Mouse (Mus musculus) colon, adult 2 months (tissue): ENCODE measurements around the gene Olfr735. TPM values are rescaled to one million over a fixed set of nuclear protein-coding genes. Genes with fewer than 3 reads are reported as not detected.

ENCODE experiments used
- polyA plus RNA-seq: library from polyadenylated mRNA; depleted of rRNA; stranded (reverse); fragments of >200 nt; gene quantifications from 2 replicates; pipeline ENCODE4 v1.2.3, GENCODE M21; 2012; rRNA removed

Olfr735 gene
- not detected in 2 replicates for polyA plus RNA-seq

DNA sequence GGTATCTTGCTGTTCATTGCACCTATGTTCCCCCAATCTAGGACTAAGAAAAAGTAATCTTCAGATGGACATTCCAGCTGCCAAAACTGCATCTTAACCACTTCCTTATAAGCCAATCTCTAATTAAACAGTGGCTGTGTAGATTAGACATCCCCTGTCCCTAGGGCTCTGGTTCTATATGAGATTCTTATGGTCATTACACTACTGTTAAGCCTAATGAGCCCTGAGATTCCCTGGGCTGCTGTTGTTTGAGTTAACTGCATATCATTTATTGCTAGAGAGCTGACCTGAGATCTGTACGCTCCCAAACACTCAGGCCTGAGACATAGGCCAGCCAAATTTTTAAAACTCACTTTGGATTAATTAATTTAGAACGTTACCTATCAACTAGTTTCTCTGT lies at the start of gene Olfr735:
Olfr735 (minus strand) TSS at position 77 of the 400 bp plus-strand sequence.

DNA sequence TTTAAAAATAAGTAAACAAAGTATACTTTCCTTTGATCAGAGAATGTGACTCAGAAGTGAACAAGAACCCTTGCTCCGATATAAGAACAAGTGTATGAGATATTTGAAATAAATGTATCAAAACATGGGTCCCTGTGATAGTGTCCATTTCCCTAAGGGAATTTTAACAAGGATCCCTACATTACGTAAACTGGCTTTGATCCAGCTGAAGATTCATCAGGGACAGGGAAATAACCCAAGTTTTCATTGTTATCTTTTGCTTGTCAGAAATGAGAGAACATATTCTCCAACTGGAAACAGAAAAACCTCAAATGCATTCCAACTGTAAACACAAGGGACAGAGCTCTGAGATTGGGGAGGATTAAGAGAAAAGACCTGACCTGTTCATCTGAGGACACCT lies 32.2 kb upstream of the Olfr735 start, which contains the start of gene Olfr736:
Olfr736 (plus strand) TSS at position 301 of the 400 bp plus-strand sequence.

GRCm38 (mm10) chr14:50357593-50357992 lies 8.9 kb upstream of the Olfr735 start, which contains the start of gene Tlr11:
TSS of gene Tlr11 (plus strand) at chr14:50357914.

DNA sequence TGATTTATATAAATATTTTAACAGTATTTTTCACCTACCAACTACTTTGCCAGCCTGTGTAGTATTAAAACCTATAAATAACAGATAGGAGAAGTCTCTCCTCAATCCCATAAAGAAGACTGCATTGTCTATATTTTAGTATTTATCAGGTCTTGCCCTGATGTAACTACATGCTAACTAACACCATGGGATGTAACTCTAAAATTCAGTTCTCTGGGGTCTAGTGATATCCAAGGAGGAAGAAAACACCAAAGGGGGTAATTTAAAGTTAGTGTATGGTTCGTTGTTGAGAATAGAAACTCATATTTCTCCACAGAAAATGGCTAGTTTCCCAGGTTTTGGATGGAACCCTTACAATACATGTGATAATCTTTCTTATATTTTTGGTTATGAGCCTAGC lies 22.0 kb downstream of the Olfr735 start, which contains the start of gene Olfr734:
Olfr734 (minus strand) TSS at position 101 of the 400 bp plus-strand sequence.

DNA sequence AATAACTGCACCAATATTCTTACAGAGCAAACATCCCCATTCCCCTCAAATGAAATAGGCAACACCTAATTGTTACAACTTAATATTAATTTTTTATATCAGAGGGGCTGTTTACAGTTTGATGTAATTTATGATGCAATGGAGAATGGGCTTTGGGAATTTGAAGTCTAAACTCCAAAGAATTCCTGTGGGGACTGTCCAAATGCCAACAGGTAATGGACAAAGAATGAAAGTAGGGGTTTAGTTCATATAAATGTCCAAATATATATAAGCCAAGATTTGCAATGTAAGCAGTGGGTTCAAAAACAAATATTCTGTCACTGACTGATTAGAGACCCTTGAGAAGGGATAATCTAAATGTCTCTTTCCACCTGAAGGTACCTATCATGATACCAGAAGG lies 47.2 kb downstream of the Olfr735 start, which contains the start of gene Olfr733:
Olfr733 (minus strand) TSS at position 101 of the 400 bp plus-strand sequence.

Other genes with a start within 250 kb of the Olfr735 start
- not detected in 2 replicates for gene Olfr727, start 225.7 kb downstream of the Olfr735 start, polyA plus RNA-seq
- not detected in 2 replicates for gene Olfr728, start 206.2 kb downstream of the Olfr735 start, polyA plus RNA-seq
- gene Olfr729, start 196.0 kb downstream of the Olfr735 start, polyA plus RNA-seq: not detected in 2 replicates
- not detected in 2 replicates for gene Olfr730, start 160.7 kb downstream of the Olfr735 start, polyA plus RNA-seq
- not detected in 2 replicates for gene Olfr731, start 107.0 kb downstream of the Olfr735 start, polyA plus RNA-seq
- gene Olfr732, start 64.7 kb downstream of the Olfr735 start, polyA plus RNA-seq: not detected in 2 replicates
- not detected in 2 replicates for gene Olfr733, start 47.4 kb downstream of the Olfr735 start, polyA plus RNA-seq
- gene Olfr734, start 22.1 kb downstream of the Olfr735 start, polyA plus RNA-seq: not detected in 2 replicates
- 0.14 and 0.21 TPM in 2 replicates for gene Tlr11, start 9.0 kb upstream of the Olfr735 start, polyA plus RNA-seq
- gene Olfr736, start 32.3 kb upstream of the Olfr735 start, polyA plus RNA-seq: not detected in 2 replicates
- gene Olfr738, start 58.7 kb upstream of the Olfr735 start, polyA plus RNA-seq: not detected in 2 replicates
- not detected in 2 replicates for gene Olfr739, start 69.8 kb upstream of the Olfr735 start, polyA plus RNA-seq
- gene Olfr740, start 96.7 kb upstream of the Olfr735 start, polyA plus RNA-seq: not detected in 2 replicates
- not detected in 2 replicates for gene Olfr741, start 123.9 kb upstream of the Olfr735 start, polyA plus RNA-seq
- gene Olfr742, start 154.7 kb upstream of the Olfr735 start, polyA plus RNA-seq: not detected in 2 replicates
- gene Olfr743, start 173.0 kb upstream of the Olfr735 start, polyA plus RNA-seq: not detected in 2 replicates